Mouse (Mus musculus): ENCODE data around the gene Mycn. TPM values are rescaled to one million over a fixed set of nuclear protein-coding genes. Genes with fewer than 3 reads are reported as not detected.

Gene Mycn
- total RNA-seq, 4 experiments from 2014 or later: 1.5 to 5.8 (median 3.6) TPM

- DNase-seq (ENCODE audit: low spot score): no peak
These were observed 17.3 kb downstream of the Mycn start for GRCm38 (mm10) chr12:12924446-12924845.

GRCm38 (mm10) chr12:12920166-12921157 lies 21.3 kb downstream of the Mycn start:
- no peak for DNase-seq (ENCODE audit: low spot score)

GRCm38 (mm10) chr12:12916298-12916697 lies 25.4 kb downstream of the Mycn start:
- DNase-seq (ENCODE audit: low spot score): no peak

GRCm38 (mm10) chr12:12910356-12910979 lies 31.2 kb downstream of the Mycn start:
- no peak for DNase-seq (ENCODE audit: low spot score)

- DNase-seq (ENCODE audit: low spot score): no peak
These were observed 32.0 kb downstream of the Mycn start for GRCm38 (mm10) chr12:12909631-12910277.

- DNase-seq (ENCODE audit: low spot score): no peak
These were observed 34.9 kb downstream of the Mycn start for GRCm38 (mm10) chr12:12906771-12907170.

- no peak for DNase-seq (ENCODE audit: low spot score)
These were observed 35.4 kb downstream of the Mycn start for GRCm38 (mm10) chr12:12906321-12906720.

- DNase-seq (ENCODE audit: low spot score): no peak
These were observed 36.6 kb downstream of the Mycn start for GRCm38 (mm10) chr12:12905117-12905516.

GRCm38 (mm10) chr12:12904512-12904953 lies 37.2 kb downstream of the Mycn start:
- DNase-seq (ENCODE audit: low spot score): peak; percentile 67

- DNase-seq (ENCODE audit: low spot score): no peak
These were observed 37.6 kb downstream of the Mycn start for GRCm38 (mm10) chr12:12904086-12904485.

- DNase-seq (ENCODE audit: low spot score): no peak
These were observed 39.3 kb downstream of the Mycn start for GRCm38 (mm10) chr12:12902403-12902802.

- no peak for DNase-seq (ENCODE audit: low spot score)
These were observed 43.2 kb downstream of the Mycn start for GRCm38 (mm10) chr12:12898356-12899126.

- DNase-seq (ENCODE audit: low spot score): no peak
These were observed 47.7 kb downstream of the Mycn start for GRCm38 (mm10) chr12:12893986-12894385.

GRCm38 (mm10) chr12:12886191-12886889 lies 55.4 kb downstream of the Mycn start:
- DNase-seq (ENCODE audit: low spot score): no peak
